Mouse (Mus musculus) myocyte (in vitro differentiated cells): Measurements from ENCODE around the gene Ndufc1.

Source experiments
- CEBPB ChIP-seq: IDR thresholded peaks from 2 replicates; pipeline ENCODE4 v1.6.1; 2011; ENCODE audit warnings: mild to moderate bottlenecking, moderate library complexity; ENCODE audit not compliant: poor library complexity, insufficient read depth, severe bottlenecking
- E2F4 ChIP-seq: IDR thresholded peaks from one replicate; pipeline ENCODE4 v1.6.1; 2011; ENCODE audit warnings: mild to moderate bottlenecking, control low read depth, moderate library complexity; ENCODE audit not compliant: insufficient read depth
- MAX ChIP-seq: IDR thresholded peaks from one replicate; pipeline ENCODE4 v1.6.1; 2011; ENCODE audit warnings: low read depth, mild to moderate bottlenecking, control low read depth
- MYOD1 ChIP-seq, 3 experiments: IDR thresholded peaks; one replicate each; pipeline ENCODE4 v1.6.1; 2011; ENCODE audit warnings: control low read depth in 2 of 3, low read depth in 2 of 3, mild to moderate bottlenecking in 2 of 3, moderate library complexity in 1 of 3; ENCODE audit not compliant: insufficient read length in 2 of 3, control insufficient read depth in 1 of 3
- MYOG ChIP-seq, 3 experiments: IDR thresholded peaks; one replicate each; pipeline ENCODE4 v1.6.1; 2011; ENCODE audit warnings: control low read depth in 2 of 3, low read depth in 2 of 3, mild to moderate bottlenecking in 2 of 3; ENCODE audit not compliant: insufficient read length in 2 of 3, control insufficient read depth in 1 of 3, insufficient read depth in 1 of 3
- POLR2A ChIP-seq: IDR thresholded peaks from one replicate; pipeline ENCODE4 v1.6.1; 2011; ENCODE audit warnings: low read depth, mild to moderate bottlenecking, control low read depth, moderate library complexity; ENCODE audit not compliant: insufficient read length
- POLR2AphosphoS2 ChIP-seq: IDR thresholded peaks from one replicate; pipeline ENCODE4 v1.6.1; 2011; ENCODE audit warnings: low read depth, control low read depth; ENCODE audit not compliant: insufficient read length
- REST ChIP-seq: IDR thresholded peaks from one replicate; pipeline ENCODE4 v1.6.1; 2011; ENCODE audit warnings: mild to moderate bottlenecking, control low read depth, moderate library complexity; ENCODE audit not compliant: insufficient read depth, insufficient read length
- SRF ChIP-seq: IDR thresholded peaks from one replicate; pipeline ENCODE4 v1.6.1; 2011; ENCODE audit warnings: low read depth; ENCODE audit not compliant: control insufficient read depth, insufficient read length
- TCF12 ChIP-seq: IDR thresholded peaks from one replicate; pipeline ENCODE4 v1.6.1; 2011; ENCODE audit warnings: mild to moderate bottlenecking, control low read depth; ENCODE audit not compliant: poor library complexity, insufficient read depth, severe bottlenecking
- TCF3 ChIP-seq: IDR thresholded peaks from one replicate; pipeline ENCODE4 v1.6.1; 2011; ENCODE audit warnings: low read depth, control low read depth; ENCODE audit not compliant: insufficient read length
- USF1 ChIP-seq: IDR thresholded peaks from one replicate; pipeline ENCODE4 v1.6.1; 2011; ENCODE audit warnings: low read depth, mild to moderate bottlenecking, control low read depth, moderate library complexity

GRCm38 (mm10) chr3:51365517-51365882 lies 43.3 kb downstream of the Ndufc1 start:
- no peak for TF ChIP-seq POLR2A
- TF ChIP-seq POLR2AphosphoS2: no peak
- no peak for TF ChIP-seq MYOG (IDR thresholded peaks at IDR 0.05; ENCODE audit: control insufficient read depth in 1 of 3, insufficient read depth in 1 of 3, insufficient read length in 2 of 3, low read depth in 2 of 3)
- no peak for TF ChIP-seq MAX
- no peak for TF ChIP-seq E2F4
- TF ChIP-seq TCF12: no peak
- TF ChIP-seq CEBPB: no peak
- TF ChIP-seq MYOD1 (IDR thresholded peaks at IDR 0.05; ENCODE audit: control insufficient read depth in 1 of 3, insufficient read length in 2 of 3, low read depth in 2 of 3): no peak
- TF ChIP-seq TCF3: no peak
- TF ChIP-seq USF1: no peak
- no peak for TF ChIP-seq SRF
- no peak for TF ChIP-seq REST
